Mouse (Mus musculus) heart, postnatal 0 days (tissue): ENCODE results near the gene Gpr65.

Source experiments
- CTCF ChIP-seq: IDR thresholded peaks from 2 replicates; pipeline ENCODE4 v1.5.1; 2016; ENCODE audit warnings: antibody characterized with exemption, control low read depth, low read depth
- EP300 ChIP-seq: IDR thresholded peaks from 2 replicates; pipeline ENCODE4 v1.6.1; 2016; ENCODE audit warnings: antibody characterized with exemption, low read depth

DNA sequence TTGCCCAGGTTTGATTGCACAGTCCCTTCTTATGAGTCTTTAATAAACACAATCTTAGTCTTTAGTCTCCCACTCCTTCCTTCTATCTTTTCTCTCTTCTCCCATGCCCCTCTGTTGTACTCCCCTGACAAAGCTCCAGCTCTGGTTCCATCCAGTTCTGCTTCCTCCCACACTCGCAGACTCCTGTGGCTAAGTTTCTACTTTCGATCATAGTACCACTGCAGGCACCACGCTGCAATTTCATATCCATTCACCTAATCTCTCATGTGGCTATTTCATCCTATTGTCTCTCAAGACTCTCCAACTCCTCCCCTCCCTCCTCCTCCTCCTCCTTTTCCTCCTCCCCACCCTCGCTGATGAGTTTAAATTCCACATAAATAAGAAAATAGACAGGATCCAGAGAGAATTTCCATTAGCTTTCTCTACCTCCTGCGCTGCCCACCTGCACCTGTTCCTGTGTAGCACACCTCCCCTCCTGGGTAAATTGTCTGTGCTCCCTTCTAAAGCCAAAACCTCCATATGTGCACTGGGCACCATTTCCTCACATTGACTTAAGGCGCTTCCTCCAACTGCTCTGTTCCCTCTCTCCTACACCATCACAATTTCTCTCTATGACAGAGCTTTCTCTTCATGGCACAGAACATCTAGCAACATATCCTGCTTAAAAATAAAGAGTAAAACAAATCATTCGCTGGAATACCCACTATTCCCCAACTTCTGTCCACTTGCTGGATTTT is 38.9 kb downstream of the Gpr65 start:
- TF ChIP-seq CTCF (no peak), EP300 (no peak)
